Mouse (Mus musculus) heart, embryonic 15.5 days (tissue): ENCODE results near the gene Matn4. TPM values are rescaled to one million over a fixed set of nuclear protein-coding genes. Genes with fewer than 3 reads are reported as not detected.

Experiments
- microRNA-seq: library from miRNA; unstranded; fragments of <30 nt; microRNA quantifications from one replicate; pipeline ENCODE4, GENCODE M21; 2016
- polyA plus RNA-seq: library from polyadenylated mRNA; unstranded; fragments of >200 nt; fragmentation: Nextera tagmentation; extraction: Ambion mirVana; gene quantifications from 2 replicates; pipeline ENCODE4 v1.2.1, GENCODE M21; 2015

Matn4 gene
- polyA plus RNA-seq, 1 experiment from 2014 or later: 8.4 TPM

Small RNA genes lying within 50 kb of the gene (microRNA-seq; reads per million reads assigned to microRNA genes)
- not detected for gene Mir7678

Other genes with a start within 250 kb of the Matn4 start
- 0.20 and 0.24 TPM in 2 replicates for gene Kcns1, start 234.0 kb downstream of the Matn4 start, polyA plus RNA-seq
- not detected in 2 replicates for gene Wfdc5, start 222.4 kb downstream of the Matn4 start, polyA plus RNA-seq
- gene Wfdc12, start 214.6 kb downstream of the Matn4 start, polyA plus RNA-seq: not detected in 2 replicates
- gene Wfdc15a, start 205.0 kb downstream of the Matn4 start, polyA plus RNA-seq: not detected in 2 replicates
- not detected in 2 replicates for gene Wfdc15b, start 183.5 kb downstream of the Matn4 start, polyA plus RNA-seq
- not detected in 2 replicates for gene Svs2, start 166.7 kb downstream of the Matn4 start, polyA plus RNA-seq
- not detected in 2 replicates for gene Svs3b, start 148.5 kb downstream of the Matn4 start, polyA plus RNA-seq
- not detected in 2 replicates for gene Svs4, start 126.7 kb downstream of the Matn4 start, polyA plus RNA-seq
- not detected in 2 replicates for gene Svs3a, start 115.9 kb downstream of the Matn4 start, polyA plus RNA-seq
- not detected in 2 replicates for gene Svs6, start 88.4 kb downstream of the Matn4 start, polyA plus RNA-seq
- not detected in 2 replicates for gene Svs5, start 72.4 kb downstream of the Matn4 start, polyA plus RNA-seq
- gene Slpi, start 16.1 kb downstream of the Matn4 start, polyA plus RNA-seq: 1.3 and 1.6 TPM in 2 replicates
- gene Rbpjl, start 2.0 kb downstream of the Matn4 start, polyA plus RNA-seq: 0.25 and 0.80 TPM in 2 replicates
- gene Sdc4, start 38.7 kb upstream of the Matn4 start, polyA plus RNA-seq: 41.9 and 56.5 TPM in 2 replicates
- gene Sys1, start 51.8 kb upstream of the Matn4 start, polyA plus RNA-seq: 32.0 and 40.4 TPM in 2 replicates
- gene Gm20458, start 55.8 kb upstream of the Matn4 start, polyA plus RNA-seq: 10.5 and 13.5 TPM in 2 replicates
- not detected in 2 replicates for gene Trp53tg5, start 68.6 kb upstream of the Matn4 start, polyA plus RNA-seq
- gene Dbndd2, start 80.9 kb upstream of the Matn4 start, polyA plus RNA-seq: 8.6 and 16.5 TPM in 2 replicates
- gene Pigt, start 92.4 kb upstream of the Matn4 start, polyA plus RNA-seq: 42.1 and 54.1 TPM in 2 replicates
- gene Wfdc2, start 157.3 kb upstream of the Matn4 start, polyA plus RNA-seq: 10.0 and 39.8 TPM in 2 replicates
- not detected in 2 replicates for gene Spint3, start 168.3 kb upstream of the Matn4 start, polyA plus RNA-seq
- 0.21 and 0.47 TPM in 2 replicates for gene Wfdc6a, start 180.3 kb upstream of the Matn4 start, polyA plus RNA-seq
- gene Eppin, start 188.4 kb upstream of the Matn4 start, polyA plus RNA-seq: not detected in 2 replicates
- gene Wfdc6b, start 208.4 kb upstream of the Matn4 start, polyA plus RNA-seq: not detected in 2 replicates
- not detected in 2 replicates for gene Wfdc8, start 208.5 kb upstream of the Matn4 start, polyA plus RNA-seq
- not detected in 2 replicates for gene Wfdc16, start 233.6 kb upstream of the Matn4 start, polyA plus RNA-seq